Mouse (Mus musculus): ENCODE results near the gene Eif2b3. TPM values are rescaled to one million over a fixed set of nuclear protein-coding genes. Genes with fewer than 3 reads are reported as not detected.
A peak's percentile ranks its signal among the peaks of the same experiment; 100 is the strongest.

Gene Eif2b3
- polyA plus RNA-seq, 1 experiment, result 73.3 TPM

DNA sequence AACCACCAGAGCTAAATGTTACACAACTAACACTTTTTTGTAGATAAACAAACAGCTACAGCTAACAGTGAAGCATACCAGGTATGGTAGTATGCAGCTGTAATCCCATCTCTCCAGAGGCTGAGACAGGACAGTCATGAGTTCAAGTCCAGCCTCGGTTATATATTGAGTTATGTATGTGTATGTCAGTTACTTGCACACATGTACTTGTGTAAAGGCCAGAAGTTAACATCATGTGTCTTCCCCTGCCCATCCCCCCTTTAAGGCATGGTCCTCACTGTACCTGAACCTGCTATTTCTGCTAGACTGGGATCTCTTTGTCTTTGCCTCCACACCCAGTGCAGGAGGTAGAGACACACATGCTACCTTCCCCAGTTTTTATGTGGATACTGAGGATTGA lies 30.3 kb downstream of the Eif2b3 start:
- H3K27ac ChIP-seq (ENCODE audit: insufficient read depth, low read length), result no peak overlapping the region
- no peaks in the 10 kb centered on the region for H3K9me3 ChIP-seq (replicated peaks; ENCODE audit: control insufficient read depth, insufficient read depth, low read length, poor library complexity, severe bottlenecking)
- H3K4me1 ChIP-seq (ENCODE audit: control insufficient read depth, insufficient read depth, low read length), result no peaks in the 10 kb centered on the region
- no peaks in the 10 kb centered on the region for H3K27me3 ChIP-seq (ENCODE audit: control insufficient read depth, insufficient read depth, low read length, poor library complexity, severe bottlenecking)
- no peak overlapping the region for H3K4me3 ChIP-seq (ENCODE audit: low read depth, low read length)
- peaks cover 12% of the 10 kb centered on the region for H3K36me3 ChIP-seq (ENCODE audit: control insufficient read depth, insufficient read depth, low read length, poor library complexity, severe bottlenecking)
- TF ChIP-seq POLR2A (IDR thresholded peaks at IDR 0.05; ENCODE audit: insufficient read depth, low read length) (no peak), CTCF (IDR thresholded peaks at IDR 0.05; ENCODE audit: low read depth, low read length) (no peak), EP300 (IDR thresholded peaks at IDR 0.05; ENCODE audit: insufficient read depth, low read depth, low read length) (no peak)
- H3K9ac ChIP-seq (ENCODE audit: low read depth, poor library complexity, severe bottlenecking), result no peak overlapping the region

DNA sequence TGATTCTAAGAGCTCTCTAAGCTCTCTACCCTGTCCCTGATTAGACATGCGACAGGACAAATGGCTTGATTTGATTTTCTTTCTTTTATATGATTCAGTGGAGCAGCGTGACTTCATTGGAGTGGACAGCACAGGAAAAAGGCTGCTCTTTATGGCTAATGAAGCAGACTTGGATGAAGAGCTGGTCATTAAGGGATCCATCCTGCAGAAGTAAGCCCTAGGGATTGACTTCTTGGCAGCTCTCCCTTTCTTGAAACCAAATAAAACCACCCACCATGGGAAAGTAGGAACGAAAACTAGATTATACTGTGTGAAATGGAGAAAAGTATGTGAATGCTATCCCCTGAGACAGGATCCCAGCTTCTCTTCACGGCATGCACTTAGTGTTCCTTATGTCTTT lies 33.4 kb downstream of the Eif2b3 start:
- H3K9ac ChIP-seq (ENCODE audit: low read depth, poor library complexity, severe bottlenecking), result no peak overlapping the region
- peaks cover 3% of the 10 kb centered on the region for H3K4me1 ChIP-seq (ENCODE audit: control insufficient read depth, insufficient read depth, low read length)
- TF ChIP-seq EP300 (IDR thresholded peaks at IDR 0.05; ENCODE audit: insufficient read depth, low read depth, low read length) (no peak), POLR2A (IDR thresholded peaks at IDR 0.05; ENCODE audit: insufficient read depth, low read length) (no peak), CTCF (IDR thresholded peaks at IDR 0.05; ENCODE audit: low read depth, low read length) (no peak)
- no peak overlapping the region for H3K27ac ChIP-seq (ENCODE audit: insufficient read depth, low read length)
- H3K27me3 ChIP-seq (ENCODE audit: control insufficient read depth, insufficient read depth, low read length, poor library complexity, severe bottlenecking), result no peaks in the 10 kb centered on the region
- no peak overlapping the region for H3K4me3 ChIP-seq (ENCODE audit: low read depth, low read length)
- no peaks in the 10 kb centered on the region for H3K9me3 ChIP-seq (replicated peaks; ENCODE audit: control insufficient read depth, insufficient read depth, low read length, poor library complexity, severe bottlenecking)
- H3K36me3 ChIP-seq (ENCODE audit: control insufficient read depth, insufficient read depth, low read length, poor library complexity, severe bottlenecking), result peaks cover 8% of the 10 kb centered on the region

DNA sequence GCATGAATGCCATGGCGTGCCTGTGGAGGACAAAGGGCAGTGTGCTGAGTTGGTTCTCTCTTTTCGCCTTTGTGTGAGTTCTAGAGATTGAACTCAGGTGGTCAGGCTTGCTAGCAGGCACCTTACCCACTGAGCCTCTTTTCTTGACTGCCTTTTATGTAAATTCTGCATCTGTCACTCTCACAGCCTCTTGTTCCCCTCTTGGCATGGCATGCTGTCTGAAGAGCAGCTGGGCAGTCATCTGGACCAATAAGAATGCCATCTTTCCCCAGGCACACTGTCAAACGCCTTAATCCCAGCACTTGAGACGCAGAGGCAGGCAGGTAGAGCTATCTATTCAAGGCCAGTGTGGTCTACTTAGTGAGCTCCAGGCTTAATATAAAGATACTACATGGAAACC lies 34.8 kb downstream of the Eif2b3 start:
- Histone ChIP-seq H3K27me3 (ENCODE audit: control insufficient read depth, insufficient read depth, low read length, poor library complexity, severe bottlenecking) (no peaks in the 10 kb centered on the region), H3K4me1 (ENCODE audit: control insufficient read depth, insufficient read depth, low read length) (peaks cover 3% of the 10 kb centered on the region), H3K9me3 (replicated peaks; ENCODE audit: control insufficient read depth, insufficient read depth, low read length, poor library complexity, severe bottlenecking) (no peaks in the 10 kb centered on the region), H3K36me3 (ENCODE audit: control insufficient read depth, insufficient read depth, low read length, poor library complexity, severe bottlenecking) (peaks cover 8% of the 10 kb centered on the region), H3K4me3 (ENCODE audit: low read depth, low read length) (no peak overlapping the region), H3K9ac (ENCODE audit: low read depth, poor library complexity, severe bottlenecking) (no peak overlapping the region), H3K27ac (ENCODE audit: insufficient read depth, low read length) (no peak overlapping the region)
- TF ChIP-seq EP300 (IDR thresholded peaks at IDR 0.05; ENCODE audit: insufficient read depth, low read depth, low read length), result no peak
- no peak for TF ChIP-seq POLR2A (IDR thresholded peaks at IDR 0.05; ENCODE audit: insufficient read depth, low read length)
- TF ChIP-seq CTCF (IDR thresholded peaks at IDR 0.05; ENCODE audit: low read depth, low read length), result no peak

DNA sequence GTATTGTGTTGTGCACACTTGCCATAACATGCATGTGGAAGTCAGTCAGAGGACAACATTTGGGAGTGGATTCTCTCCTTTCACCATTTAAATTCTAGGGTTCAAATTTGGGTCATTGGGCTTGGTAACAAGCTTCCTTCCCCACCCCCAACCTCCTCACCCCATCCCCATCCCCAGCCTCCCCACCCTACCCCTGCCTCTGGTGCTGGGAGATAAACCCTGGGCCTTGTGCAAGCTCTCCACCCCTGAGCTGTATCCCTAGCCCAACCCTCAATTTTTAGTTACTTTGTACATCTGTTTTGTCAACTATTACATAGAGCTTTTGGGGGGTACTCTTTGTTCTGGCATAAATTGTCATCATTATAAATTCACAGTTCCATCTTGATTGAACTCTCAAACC lies 36.9 kb downstream of the Eif2b3 start:
- Histone ChIP-seq H3K9ac (ENCODE audit: low read depth, poor library complexity, severe bottlenecking) (no peak overlapping the region), H3K9me3 (replicated peaks; ENCODE audit: control insufficient read depth, insufficient read depth, low read length, poor library complexity, severe bottlenecking) (peaks cover 2% of the 10 kb centered on the region), H3K27ac (ENCODE audit: insufficient read depth, low read length) (peak overlapping the region; percentile 94), H3K4me3 (ENCODE audit: low read depth, low read length) (no peak overlapping the region), H3K36me3 (ENCODE audit: control insufficient read depth, insufficient read depth, low read length, poor library complexity, severe bottlenecking) (peaks cover 21% of the 10 kb centered on the region), H3K4me1 (ENCODE audit: control insufficient read depth, insufficient read depth, low read length) (peaks cover 3% of the 10 kb centered on the region), H3K27me3 (ENCODE audit: control insufficient read depth, insufficient read depth, low read length, poor library complexity, severe bottlenecking) (no peaks in the 10 kb centered on the region)
- TF ChIP-seq CTCF (IDR thresholded peaks at IDR 0.05; ENCODE audit: low read depth, low read length), result no peak
- TF ChIP-seq EP300 (IDR thresholded peaks at IDR 0.05; ENCODE audit: insufficient read depth, low read depth, low read length), result no peak
- TF ChIP-seq POLR2A (IDR thresholded peaks at IDR 0.05; ENCODE audit: insufficient read depth, low read length), result no peak

DNA sequence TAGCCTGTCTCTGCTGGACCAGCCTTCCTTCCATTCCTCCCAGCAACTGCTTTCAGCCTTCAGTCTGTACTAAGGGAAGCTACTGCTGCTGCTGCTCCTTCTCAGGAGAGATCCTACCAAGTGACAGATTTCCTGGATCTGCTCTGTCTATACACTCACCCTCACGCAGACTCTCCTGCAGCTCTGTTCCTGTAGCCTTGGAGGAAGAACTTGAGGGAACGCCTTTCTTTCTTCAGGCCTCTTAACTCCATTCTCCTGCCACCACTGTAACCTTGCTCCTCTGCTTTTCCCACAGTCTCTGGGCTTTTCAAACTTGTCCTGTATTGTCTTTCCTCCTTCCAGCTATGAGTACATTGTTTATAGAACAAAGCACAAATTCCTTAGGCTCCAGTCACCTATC lies 37.3 kb downstream of the Eif2b3 start:
- Histone ChIP-seq H3K9me3 (replicated peaks; ENCODE audit: control insufficient read depth, insufficient read depth, low read length, poor library complexity, severe bottlenecking) (peaks cover 2% of the 10 kb centered on the region), H3K9ac (ENCODE audit: low read depth, poor library complexity, severe bottlenecking) (no peak overlapping the region), H3K27ac (ENCODE audit: insufficient read depth, low read length) (peak overlapping the region; percentile 94), H3K4me1 (ENCODE audit: control insufficient read depth, insufficient read depth, low read length) (peaks cover 3% of the 10 kb centered on the region), H3K4me3 (ENCODE audit: low read depth, low read length) (no peak overlapping the region), H3K36me3 (ENCODE audit: control insufficient read depth, insufficient read depth, low read length, poor library complexity, severe bottlenecking) (peaks cover 23% of the 10 kb centered on the region), H3K27me3 (ENCODE audit: control insufficient read depth, insufficient read depth, low read length, poor library complexity, severe bottlenecking) (no peaks in the 10 kb centered on the region)
- TF ChIP-seq POLR2A (IDR thresholded peaks at IDR 0.05; ENCODE audit: insufficient read depth, low read length) (no peak), CTCF (IDR thresholded peaks at IDR 0.05; ENCODE audit: low read depth, low read length) (no peak), EP300 (IDR thresholded peaks at IDR 0.05; ENCODE audit: insufficient read depth, low read depth, low read length) (no peak)

DNA sequence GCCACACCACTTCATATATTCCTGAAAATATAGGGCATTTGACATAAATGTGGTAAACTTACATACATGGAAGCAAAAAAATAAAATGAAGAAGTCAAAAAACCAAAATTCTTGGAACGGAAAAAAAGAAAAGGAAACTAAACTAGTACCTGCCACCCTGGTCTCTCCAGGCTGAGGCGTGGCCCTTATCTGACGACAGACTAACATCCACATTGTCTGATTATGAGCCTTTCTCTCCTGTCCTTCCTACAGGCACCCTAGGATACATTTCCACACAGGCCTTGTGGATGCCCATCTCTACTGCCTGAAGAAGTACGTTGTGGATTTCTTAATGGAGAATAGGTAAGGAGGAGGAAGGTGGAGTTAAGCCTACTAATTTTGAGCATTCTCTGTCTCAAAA lies 39.3 kb downstream of the Eif2b3 start:
- Histone ChIP-seq H3K4me3 (ENCODE audit: low read depth, low read length) (no peak overlapping the region), H3K4me1 (ENCODE audit: control insufficient read depth, insufficient read depth, low read length) (peaks cover 3% of the 10 kb centered on the region), H3K36me3 (ENCODE audit: control insufficient read depth, insufficient read depth, low read length, poor library complexity, severe bottlenecking) (peaks cover 26% of the 10 kb centered on the region), H3K27ac (ENCODE audit: insufficient read depth, low read length) (no peak overlapping the region), H3K9ac (ENCODE audit: low read depth, poor library complexity, severe bottlenecking) (no peak overlapping the region), H3K27me3 (ENCODE audit: control insufficient read depth, insufficient read depth, low read length, poor library complexity, severe bottlenecking) (no peaks in the 10 kb centered on the region), H3K9me3 (replicated peaks; ENCODE audit: control insufficient read depth, insufficient read depth, low read length, poor library complexity, severe bottlenecking) (peaks cover 2% of the 10 kb centered on the region)
- TF ChIP-seq CTCF (IDR thresholded peaks at IDR 0.05; ENCODE audit: low read depth, low read length), result no peak
- no peak for TF ChIP-seq POLR2A (IDR thresholded peaks at IDR 0.05; ENCODE audit: insufficient read depth, low read length)
- no peak for TF ChIP-seq EP300 (IDR thresholded peaks at IDR 0.05; ENCODE audit: insufficient read depth, low read depth, low read length)

Measured in ES-Bruce4 (cell line).